Mouse (Mus musculus) heart, postnatal 0 days (tissue): ENCODE measurements around the gene Mydgf.

Experiments used
- CTCF ChIP-seq: IDR thresholded peaks from 2 replicates; pipeline ENCODE4 v1.5.1; 2016; ENCODE audit warnings: antibody characterized with exemption, control low read depth, low read depth
- EP300 ChIP-seq: IDR thresholded peaks from 2 replicates; pipeline ENCODE4 v1.6.1; 2016; ENCODE audit warnings: antibody characterized with exemption, low read depth

- TF ChIP-seq CTCF (no peak), EP300 (no peak)
These were observed 7.5 kb upstream of the Mydgf start for GRCm38 (mm10) chr17:56191266-56191665.
